Comparison of ENCODE assay signal across 8 mouse cellular contexts in genomic region chr4:111686951-111687350, GRCm38 (mm10). TPM values are rescaled to one million over a fixed set of nuclear protein-coding genes. Genes with fewer than 3 reads are reported as not detected.
DNase-seq lines count a peak whose midpoint lies in the region; ATAC-seq and TF ChIP-seq lines count a peak whose summit lies in the region.

No protein-coding gene starts in this region.

- no peak overlapping the region for H3K4me3 ChIP-seq in liver, embryonic 14.5 days (ENCODE audit: insufficient read depth in 1 of 2, low read depth in 2 of 2, low read length in 2 of 2)
- no peak overlapping the region for H3K4me3 ChIP-seq in thymus, adult 2 months (ENCODE audit: control insufficient read depth, insufficient read depth, low read length)

- no peaks in the 10 kb centered on the region for H3K36me3 ChIP-seq in liver, embryonic 14.5 days (replicated peaks; ENCODE audit: control insufficient read depth, insufficient read depth, low read depth)
- H3K36me3 ChIP-seq in thymus, adult 2 months (ENCODE audit: control insufficient read depth, insufficient read depth, low read length): no peaks in the 10 kb centered on the region

- peak overlapping the region; percentile 38; the same call in 1 of the 2 replicates for H3K4me2 ChIP-seq in liver, embryonic 14.5 days (ENCODE audit: low read depth)

- no peaks in the 10 kb centered on the region for H3K27me3 ChIP-seq in liver, embryonic 14.5 days (ENCODE audit: control insufficient read depth, insufficient read depth, low read length)
- H3K27me3 ChIP-seq in thymus, adult 2 months (ENCODE audit: control insufficient read depth, insufficient read depth, low read length): no peaks in the 10 kb centered on the region

- no peak for TF ChIP-seq POLR2A in thymus, adult 2 months (IDR thresholded peaks at IDR 0.05; ENCODE audit: control insufficient read depth, extremely low read depth, insufficient read depth, low read length, poor library complexity)

- 8% methylated on average over 9 of the region's 9 CpGs for whole genome bisulfite sequencing in liver, embryonic 14.5 days (ENCODE audit: insufficient replicate concordance)
- WGBS in thymus, adult 2 months: 18% methylated on average over 9 of the region's 9 CpGs

- DNase-seq in urinary bladder, postnatal 14 days (ENCODE audit: low spot score): peak; percentile 33
- DNase-seq in urinary bladder, adult 2 months (ENCODE audit: low spot score): no peak
- DNase-seq in cerebellum, adult 9-10 months: peak; percentile 25
- DNase-seq in kidney, adult 11 months: peak; percentile 9
- DNase-seq in liver, embryonic 14.5 days (ENCODE audit: low read depth in 3 of 3, low spot score in 3 of 3): peak in 2 of 3 experiments; percentile 16 to 19
- peak; percentile 47 for DNase-seq in neural tube, embryonic 10.5 days (ENCODE audit: extremely low spot score, low spot score)
- peak; percentile 44 for DNase-seq in thymus, adult 2 months

- H3K9me3 ChIP-seq in liver, embryonic 14.5 days (ENCODE audit: control insufficient read depth, low read length): no peaks in the 10 kb centered on the region

- no peak for TF ChIP-seq EP300 in liver, embryonic 14.5 days (IDR thresholded peaks at IDR 0.05; ENCODE audit: low read depth)

- H3K9ac ChIP-seq in liver, embryonic 14.5 days (replicated peaks): no peak overlapping the region

- H3K4me1 ChIP-seq in liver, embryonic 14.5 days (replicated peaks; ENCODE audit: control insufficient read depth in 2 of 2, insufficient read depth in 2 of 2, low read length in 1 of 2): no peaks in the 10 kb centered on the region; a peak in 1 of 4 replicates
- peaks cover 13% of the 10 kb centered on the region for H3K4me1 ChIP-seq in thymus, adult 2 months (replicated peaks; ENCODE audit: control insufficient read depth, insufficient read depth, low read length)

- TF ChIP-seq CTCF in liver, embryonic 14.5 days (IDR thresholded peaks at IDR 0.05; ENCODE audit: low read depth): peak; percentile 80
- peak; percentile 35; the same call in 1 of the 2 replicates for TF ChIP-seq CTCF in thymus, adult 2 months (IDR thresholded peaks at IDR 0.05; ENCODE audit: borderline replicate concordance, control insufficient read depth, extremely low read depth, insufficient read depth, low read length, poor library complexity)

- ATAC-seq in granulocyte monocyte progenitor cell, adult 5-6 weeks (replicated peaks; ENCODE audit: poor library complexity, severe bottlenecking): peak; percentile 84
- ATAC-seq in liver, embryonic 14.5 days (ENCODE audit: insufficient read depth): no peak

- H3K27ac ChIP-seq in liver, embryonic 14.5 days: no peak overlapping the region
- no peak overlapping the region for H3K27ac ChIP-seq in thymus, adult 2 months (ENCODE audit: control insufficient read depth, insufficient read depth, low read length)

RNA-seq across cellular contexts. Expression of gene Spata6, which starts 32.8 kb away (rescaled TPM):
- polyA plus RNA-seq in urinary bladder, adult 2 months (2012; rRNA removed): 27.9 and 28.2 TPM in 2 replicates
- total RNA-seq in granulocyte monocyte progenitor cell, adult 5-6 weeks (2014; fragmentation: Nextera tagmentation): 16.3 and 18.9 TPM in 2 replicates
- 11.9 and 13.0 TPM in 2 replicates for total RNA-seq in granulocyte monocyte progenitor cell, adult 5-6 weeks (2017)
- 1.5 TPM in 2 replicates for polyA plus RNA-seq in liver, embryonic 14.5 days (2012; rRNA removed)
- 2.7 and 3.7 TPM in 2 replicates for polyA plus RNA-seq in liver, embryonic 14.5 days (2014; fragmentation: Nextera tagmentation; extraction: Ambion mirVana)
- polyA plus RNA-seq in thymus, adult 2 months (2012; rRNA removed): 50.4 and 94.3 TPM in 2 replicates
